Mouse (Mus musculus) hindbrain, embryonic 13.5 days (tissue): ENCODE data around the gene Stxbp5l. TPM values are rescaled to one million over a fixed set of nuclear protein-coding genes. Genes with fewer than 3 reads are reported as not detected.
A peak's percentile ranks its signal among the peaks of the same experiment; 100 is the strongest.
"Not testable (repeated sequence)": the region's sequence is repeated elsewhere in the genome, so short reads cannot be mapped to it uniquely, and the experiment has no call there.

Source experiments
- ATAC-seq: fragments of 200-750 bp; cut with Nextera tagmentation; 2 replicates; pipeline ENCODE4 v1.8.0; 2017; ENCODE audit warnings: moderate TSS enrichment; ENCODE audit not compliant: low FRiP score
- H3K27ac ChIP-seq: fragments of 300-500 bp; sonication (generic); 2 replicates; pipeline ENCODE4 v1.5.1; 2015; ENCODE audit warnings: inconsistent platforms, mild to moderate bottlenecking, moderate library complexity
- H3K27me3 ChIP-seq: fragments of 300-500 bp; sonication (generic); 2 replicates; pipeline ENCODE4 v1.6.1; 2015; ENCODE audit warnings: mild to moderate bottlenecking, inconsistent platforms
- H3K36me3 ChIP-seq: fragments of 300-500 bp; sonication (generic); 2 replicates; pipeline ENCODE4 v1.6.1; 2015; ENCODE audit warnings: mild to moderate bottlenecking, inconsistent platforms
- H3K4me1 ChIP-seq: fragments of 300-500 bp; sonication (generic); replicated peaks from 2 replicates; pipeline ENCODE4 v1.6.1; 2015; ENCODE audit warnings: inconsistent platforms
- H3K4me2 ChIP-seq: fragments of 300-500 bp; sonication (generic); 2 replicates; pipeline ENCODE4 v1.6.1; 2015; ENCODE audit warnings: inconsistent platforms, mild to moderate bottlenecking, moderate library complexity
- H3K4me3 ChIP-seq: fragments of 300-500 bp; sonication (generic); 2 replicates; pipeline ENCODE4 v1.5.1; 2015; ENCODE audit warnings: mild to moderate bottlenecking, inconsistent platforms
- H3K9ac ChIP-seq: fragments of 300-500 bp; sonication (generic); 2 replicates; pipeline ENCODE4 v1.6.1; 2015; ENCODE audit warnings: mild to moderate bottlenecking, inconsistent platforms
- H3K9me3 ChIP-seq: fragments of 300-500 bp; sonication (generic); 2 replicates; pipeline ENCODE4 v1.6.1; 2016; ENCODE audit warnings: inconsistent platforms
- WGBS: fragments of 180-500 bp; shearing (Covaris S2); methylation state at CpG from one replicate; pipeline ENCODE4 v1.1.7; 2015; 5-methylcytosine and 5-hydroxymethylcytosine counted together
- polyA plus RNA-seq: library from polyadenylated mRNA; unstranded; fragments of >200 nt; fragmentation: Nextera tagmentation; extraction: Ambion mirVana; gene quantifications from 2 replicates; pipeline ENCODE4 v1.2.1, GENCODE M21; 2015

Stxbp5l gene
- polyA plus RNA-seq, 1 experiment from 2014 or later, result 14.2 TPM

GRCm38 (mm10) chr16:37261678-37262077 lies 123.1 kb downstream of the Stxbp5l start:
- no peak for ATAC-seq
- Histone ChIP-seq H3K4me3 (no peak overlapping the region), H3K27ac (no peak overlapping the region), H3K4me2 (no peak overlapping the region), H3K27me3 (no peaks in the 10 kb centered on the region), H3K9me3 (no peaks in the 10 kb centered on the region), H3K4me1 (no peaks in the 10 kb centered on the region), H3K9ac (no peak overlapping the region), H3K36me3 (no peaks in the 10 kb centered on the region)
- WGBS, result 63% methylated on average over 3 of the region's 3 CpGs

- ATAC-seq, result no peak
- WGBS, result 98% methylated on average over 1 of the region's 1 CpGs
- no peaks in the 10 kb centered on the region for H3K36me3 ChIP-seq
Measured at GRCm38 (mm10) chr16:37219151-37219550, 165.6 kb downstream of the Stxbp5l start.

GRCm38 (mm10) chr16:37208783-37209182 lies 176.0 kb downstream of the Stxbp5l start:
- Histone ChIP-seq H3K9me3 (no peaks in the 10 kb centered on the region), H3K4me2 (no peak overlapping the region), H3K36me3 (peaks cover 2% of the 10 kb centered on the region), H3K27ac (no peak overlapping the region), H3K27me3 (no peaks in the 10 kb centered on the region), H3K4me3 (no peak overlapping the region), H3K4me1 (no peaks in the 10 kb centered on the region), H3K9ac (no peak overlapping the region)
- ATAC-seq, result no peak

More at GRCm38 (mm10) chr16:37219151-37219550, 165.6 kb downstream of the Stxbp5l start:
- no peak overlapping the region for H3K4me3 ChIP-seq
- no peaks in the 10 kb centered on the region for H3K9me3 ChIP-seq
- H3K27ac ChIP-seq, result no peak overlapping the region
- H3K9ac ChIP-seq, result no peak overlapping the region
- no peaks in the 10 kb centered on the region for H3K27me3 ChIP-seq
- no peaks in the 10 kb centered on the region for H3K4me1 ChIP-seq
- H3K4me2 ChIP-seq, result no peak overlapping the region

GRCm38 (mm10) chr16:37194152-37194551 lies 190.6 kb downstream of the Stxbp5l start:
- ATAC-seq, result no peak
- Histone ChIP-seq H3K9ac (no peak overlapping the region), H3K4me3 (no peak overlapping the region), H3K4me1 (no peaks in the 10 kb centered on the region), H3K27me3 (no peaks in the 10 kb centered on the region), H3K27ac (no peak overlapping the region), H3K36me3 (no peaks in the 10 kb centered on the region), H3K9me3 (no peaks in the 10 kb centered on the region), H3K4me2 (no peak overlapping the region)

GRCm38 (mm10) chr16:37125190-37125589 lies 259.6 kb downstream of the Stxbp5l start:
- ATAC-seq, H3K27ac ChIP-seq, H3K4me2 ChIP-seq, H3K36me3 ChIP-seq, H3K9ac ChIP-seq, H3K4me1 ChIP-seq, H3K27me3 ChIP-seq, H3K9me3 ChIP-seq, H3K4me3 ChIP-seq: not testable (repeated sequence)
- 86% methylated on average over 1 of the region's 1 CpGs for WGBS

- Histone ChIP-seq H3K36me3 (no peaks in the 10 kb centered on the region), H3K27me3 (no peaks in the 10 kb centered on the region), H3K4me3 (no peak overlapping the region), H3K4me1 (no peaks in the 10 kb centered on the region), H3K9ac (no peak overlapping the region), H3K27ac (no peak overlapping the region), H3K4me2 (no peak overlapping the region), H3K9me3 (no peaks in the 10 kb centered on the region)
- ATAC-seq, result peak; percentile 85; the same call in 1 of the 2 replicates
- 38% methylated on average over 3 of the region's 3 CpGs for WGBS
Measured at GRCm38 (mm10) chr16:37109285-37109684, 275.5 kb downstream of the Stxbp5l start.

- 30% methylated on average over 5 of the region's 5 CpGs for WGBS
- H3K9ac ChIP-seq, result no peak overlapping the region
- H3K4me1 ChIP-seq, result no peaks in the 10 kb centered on the region
- ATAC-seq, result peak; percentile 59; the same call in 1 of the 2 replicates
- H3K4me2 ChIP-seq, result no peak overlapping the region
- H3K9me3 ChIP-seq, result no peaks in the 10 kb centered on the region
- no peak overlapping the region for H3K4me3 ChIP-seq
- H3K27ac ChIP-seq, result no peak overlapping the region
- no peaks in the 10 kb centered on the region for H3K27me3 ChIP-seq
- H3K36me3 ChIP-seq, result no peaks in the 10 kb centered on the region
Measured at GRCm38 (mm10) chr16:37108763-37109162, 276.0 kb downstream of the Stxbp5l start.

- ATAC-seq, result no peak
- 78% methylated on average over 4 of the region's 4 CpGs for WGBS
- H3K4me3 ChIP-seq, result no peak overlapping the region
Measured at GRCm38 (mm10) chr16:37094169-37094833, 290.5 kb downstream of the Stxbp5l start.

GRCm38 (mm10) chr16:37089648-37090047 lies 295.1 kb downstream of the Stxbp5l start:
- no peak overlapping the region for H3K4me2 ChIP-seq
- whole genome bisulfite sequencing, result 88% methylated on average over 1 of the region's 1 CpGs
- peaks cover 32% of the 10 kb centered on the region for H3K36me3 ChIP-seq
- no peak overlapping the region for H3K27ac ChIP-seq
- H3K4me1 ChIP-seq, result no peaks in the 10 kb centered on the region
- no peak overlapping the region for H3K9ac ChIP-seq
- no peaks in the 10 kb centered on the region for H3K27me3 ChIP-seq
- no peaks in the 10 kb centered on the region for H3K9me3 ChIP-seq
- ATAC-seq, result no peak
- H3K4me3 ChIP-seq, result no peak overlapping the region

More at GRCm38 (mm10) chr16:37094169-37094833, 290.5 kb downstream of the Stxbp5l start:
- Histone ChIP-seq H3K27me3 (no peaks in the 10 kb centered on the region), H3K9ac (no peak overlapping the region), H3K27ac (no peak overlapping the region), H3K36me3 (peaks cover 16% of the 10 kb centered on the region; the same call in 1 of the 2 replicates), H3K4me2 (no peak overlapping the region), H3K4me1 (no peaks in the 10 kb centered on the region), H3K9me3 (no peaks in the 10 kb centered on the region)

GRCm38 (mm10) chr16:37072354-37072753 lies 312.4 kb downstream of the Stxbp5l start:
- 96% methylated on average over 5 of the region's 5 CpGs for WGBS
- Histone ChIP-seq H3K9ac (no peak overlapping the region), H3K4me3 (no peak overlapping the region), H3K9me3 (no peaks in the 10 kb centered on the region), H3K27ac (no peak overlapping the region), H3K36me3 (0 out of 2 replicates have a peak, but pooled peaks cover 5% of the 10 kb centered on the region), H3K27me3 (no peaks in the 10 kb centered on the region), H3K4me2 (no peak overlapping the region), H3K4me1 (no peaks in the 10 kb centered on the region)
- ATAC-seq, result no peak

Other genes with a start within 250 kb of the Stxbp5l start
- 33.6 and 33.7 TPM in 2 replicates for gene Gtf2e1, start 154.8 kb upstream of the Stxbp5l start, polyA plus RNA-seq
- 20.5 and 22.9 TPM in 2 replicates for gene Rabl3, start 154.9 kb upstream of the Stxbp5l start, polyA plus RNA-seq
- 0.22 TPM in 1 of 2 replicates, not detected in the other for gene Hgd, start 195.2 kb upstream of the Stxbp5l start, polyA plus RNA-seq